Mouse (Mus musculus) left cerebral cortex, adult 18-20 months (tissue): ENCODE results near the gene Fgl2. TPM values are rescaled to one million over a fixed set of nuclear protein-coding genes. Genes with fewer than 3 reads are reported as not detected.

Experiments
- total RNA-seq, 2 experiments: library from RNA; stranded (reverse); gene quantifications; 2 replicates each; pipeline ENCODE4 v1.2.3; 2021

The Fgl2 gene
- total RNA-seq, 2 experiments from 2014 or later, result 1.7 to 2.1 TPM

Other genes with a start within 250 kb of the Fgl2 start
- gene Gsap, start 186.4 kb upstream of the Fgl2 start, total RNA-seq, result 1 to 10 TPM; 4.4 to 5.1 TPM
- gene Ccdc146, start 52.0 kb downstream of the Fgl2 start, total RNA-seq, result not detected
- 10 to 100 TPM; 14.6 to 15.2 TPM for gene Fam185a, start 52.3 kb downstream of the Fgl2 start, total RNA-seq
- gene Lrrc17, start 170.9 kb downstream of the Fgl2 start, total RNA-seq, result under 1 TPM in 1 of 2 experiments, not detected in 1; 0.44 TPM